Mouse (Mus musculus) spleen, adult 2 months (tissue): ENCODE measurements around the gene Farsa. TPM values are rescaled to one million over a fixed set of nuclear protein-coding genes. Genes with fewer than 3 reads are reported as not detected.

Source experiments
- DNase-seq, 2 experiments: peaks; one replicate each; pipeline versions ENCODE4 v3.0.0 to v3.0.0-alpha.2; 2012 to 2021; ENCODE audit warnings: low spot score in 2 of 2, low read depth in 1 of 2
- H3K27ac ChIP-seq: fragments of 200-500 bp; 2 replicates; pipeline ENCODE4 v1.5.1; 2012; ENCODE audit warnings: low read length, inconsistent platforms; ENCODE audit not compliant: insufficient read depth
- H3K27me3 ChIP-seq: fragments of 200-500 bp; 2 replicates; pipeline ENCODE4 v1.6.1; 2012; ENCODE audit warnings: mild to moderate bottlenecking, moderate library complexity, low read length, inconsistent platforms; ENCODE audit not compliant: control insufficient read depth, insufficient read depth
- H3K36me3 ChIP-seq: fragments of 200-500 bp; 2 replicates; pipeline ENCODE4 v1.6.1; 2012; ENCODE audit warnings: mild to moderate bottlenecking, low read length, inconsistent platforms; ENCODE audit not compliant: control insufficient read depth, insufficient read depth
- H3K4me1 ChIP-seq: fragments of 200-500 bp; 2 replicates; pipeline ENCODE4 v1.6.1; 2011; ENCODE audit warnings: inconsistent platforms; ENCODE audit not compliant: control insufficient read depth, insufficient read depth, insufficient read length
- H3K4me3 ChIP-seq: fragments of 200-500 bp; 2 replicates; pipeline ENCODE4 v1.5.1; 2011; ENCODE audit warnings: mild to moderate bottlenecking, inconsistent platforms; ENCODE audit not compliant: insufficient read depth, insufficient read length; ENCODE audit errors: extremely low read depth
- CTCF ChIP-seq: fragments of 200-500 bp; IDR thresholded peaks from 2 replicates; pipeline ENCODE4 v1.5.1; 2011; ENCODE audit warnings: mild to moderate bottlenecking, inconsistent platforms; ENCODE audit not compliant: insufficient read depth, insufficient read length, insufficient replicate concordance; ENCODE audit errors: extremely low read depth
- POLR2A ChIP-seq: fragments of 200-500 bp; IDR thresholded peaks from 2 replicates; pipeline ENCODE4 v1.6.1; 2011; ENCODE audit warnings: low read depth, low read length, inconsistent platforms
- WGBS: fragments of 180-500 bp; shearing (Covaris S2); methylation state at CpG from one replicate; pipeline ENCODE4 v1.1.7; 2018; 5-methylcytosine and 5-hydroxymethylcytosine counted together
- polyA plus RNA-seq: library from polyadenylated mRNA; depleted of rRNA; stranded (reverse); fragments of >200 nt; gene quantifications from 2 replicates; pipeline ENCODE4 v1.2.3, GENCODE M21; 2012

Gene Farsa
- polyA plus RNA-seq, 1 experiment: 50.3 TPM

DNA sequence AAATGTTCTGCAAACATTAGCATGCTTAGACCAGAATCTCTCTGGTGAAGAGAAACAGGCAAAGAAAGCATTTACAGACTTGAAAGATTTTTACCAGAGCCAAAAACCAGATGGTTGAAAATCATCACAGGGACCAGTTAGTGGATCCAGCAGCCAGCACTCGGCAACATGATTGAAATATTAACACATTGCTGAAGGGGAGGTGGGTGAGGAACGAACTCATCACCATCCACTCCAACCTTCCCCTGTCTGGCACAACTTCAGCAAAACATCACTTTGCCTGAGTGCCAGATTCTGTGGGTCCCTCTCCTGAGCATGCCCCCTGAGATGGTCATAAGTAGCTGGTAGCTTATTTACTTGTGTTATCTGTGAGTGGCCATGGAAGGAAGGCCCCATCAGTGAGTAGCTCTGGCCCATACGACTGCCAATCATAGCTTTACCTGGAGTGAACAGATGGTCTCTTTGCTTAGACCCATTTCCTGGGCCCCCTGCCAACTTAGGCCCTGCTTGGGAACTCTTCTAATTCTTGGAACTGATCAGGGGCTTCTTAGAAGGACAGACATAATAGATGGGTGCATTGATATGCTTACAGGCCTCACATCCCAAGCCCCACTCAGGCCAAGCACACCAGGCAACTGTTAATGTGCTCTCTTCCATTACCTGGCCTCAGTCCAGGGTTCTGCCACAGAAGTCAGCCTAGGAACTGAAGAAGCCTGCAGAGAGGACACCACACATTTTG lies 20.7 kb downstream of the Farsa start:
- TF ChIP-seq CTCF: no peak
- no peak for TF ChIP-seq POLR2A
- H3K27me3 ChIP-seq: no peaks in the 10 kb centered on the region
- H3K36me3 ChIP-seq: no peaks in the 10 kb centered on the region
- no peak for DNase-seq
- WGBS: 91% methylated on average over 3 of the region's 3 CpGs
- H3K4me3 ChIP-seq: no peak overlapping the region
- no peak overlapping the region for H3K27ac ChIP-seq
- peaks cover 5% of the 10 kb centered on the region for H3K4me1 ChIP-seq

DNA sequence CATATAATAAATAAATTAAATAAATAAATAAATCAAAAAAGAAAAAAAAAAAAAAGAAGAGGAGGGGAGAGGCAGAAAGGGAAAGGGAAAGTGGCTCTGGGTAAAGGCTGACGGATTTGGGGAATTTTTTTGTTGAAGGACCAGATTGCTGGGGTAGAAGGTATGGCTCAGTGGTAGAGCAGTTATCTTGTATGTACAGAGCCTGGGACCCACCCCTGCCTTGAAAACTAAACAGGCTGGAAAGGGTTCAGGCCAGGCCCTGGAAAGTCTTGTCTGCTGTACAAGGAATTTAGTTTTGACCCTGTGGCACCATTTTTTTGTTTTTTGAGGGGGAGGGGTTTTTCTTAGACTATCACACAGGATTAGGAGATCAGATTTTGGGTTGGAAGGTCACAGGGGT lies 22.1 kb downstream of the Farsa start:
- Histone ChIP-seq H3K4me3 (no peak overlapping the region), H3K27me3 (no peaks in the 10 kb centered on the region), H3K4me1 (no peaks in the 10 kb centered on the region), H3K36me3 (no peaks in the 10 kb centered on the region), H3K27ac (no peak overlapping the region)
- WGBS: 86% methylated on average over 1 of the region's 1 CpGs
- DNase-seq: no peak
- no peak for TF ChIP-seq POLR2A
- TF ChIP-seq CTCF: no peak

DNA sequence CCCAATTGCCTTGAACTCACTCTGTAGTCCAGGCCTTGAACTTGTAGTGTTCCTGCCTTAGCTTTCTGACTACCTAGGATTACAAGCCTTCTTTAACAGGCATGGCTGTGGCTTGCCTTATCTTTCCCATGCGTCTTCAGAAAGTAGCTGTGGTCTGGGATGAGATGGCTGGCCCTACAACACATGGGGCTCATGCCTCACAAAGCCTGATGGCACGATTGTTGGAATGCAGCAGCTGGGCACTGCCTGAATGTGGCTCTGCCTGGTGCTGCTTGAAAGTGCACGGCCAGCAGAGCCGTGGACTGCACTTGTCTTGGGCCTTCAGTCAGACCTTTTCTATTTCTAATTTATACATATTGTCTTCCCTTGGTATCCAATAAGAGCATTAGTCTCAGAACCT lies 27.9 kb downstream of the Farsa start:
- Histone ChIP-seq H3K27ac (no peak overlapping the region), H3K4me1 (no peaks in the 10 kb centered on the region), H3K36me3 (0 out of 2 replicates have a peak, but pooled peaks cover 3% of the 10 kb centered on the region), H3K4me3 (no peak overlapping the region), H3K27me3 (no peaks in the 10 kb centered on the region)
- TF ChIP-seq CTCF: no peak
- no peak for TF ChIP-seq POLR2A
- WGBS: 87% methylated on average over 4 of the region's 4 CpGs
- DNase-seq: no peak

DNA sequence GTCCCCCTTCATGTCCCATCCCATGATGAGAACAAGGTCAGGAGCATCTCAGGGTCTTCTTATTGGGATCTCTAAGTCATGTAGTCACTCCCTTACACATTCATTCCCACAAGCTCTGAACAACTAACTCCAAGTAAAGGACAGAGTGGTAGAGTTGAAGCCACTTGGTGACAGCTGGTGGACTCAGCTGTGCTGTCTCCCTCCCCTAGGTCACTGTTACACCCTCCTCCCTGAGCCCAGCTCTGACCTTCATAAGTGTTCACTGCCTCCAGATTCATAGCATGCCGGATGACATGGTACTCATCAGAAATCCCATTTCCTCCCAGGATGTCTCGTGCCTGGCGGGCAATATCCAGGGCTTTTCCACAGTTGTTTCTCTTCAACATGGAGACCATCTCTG lies 31.5 kb downstream of the Farsa start:
- no peak for DNase-seq
- Histone ChIP-seq H3K36me3 (0 out of 2 replicates have a peak, but pooled peaks cover 3% of the 10 kb centered on the region), H3K4me3 (no peak overlapping the region), H3K4me1 (no peaks in the 10 kb centered on the region), H3K27me3 (no peaks in the 10 kb centered on the region), H3K27ac (no peak overlapping the region)
- TF ChIP-seq CTCF (no peak), POLR2A (no peak)
- 92% methylated on average over 3 of the region's 3 CpGs for WGBS

DNA sequence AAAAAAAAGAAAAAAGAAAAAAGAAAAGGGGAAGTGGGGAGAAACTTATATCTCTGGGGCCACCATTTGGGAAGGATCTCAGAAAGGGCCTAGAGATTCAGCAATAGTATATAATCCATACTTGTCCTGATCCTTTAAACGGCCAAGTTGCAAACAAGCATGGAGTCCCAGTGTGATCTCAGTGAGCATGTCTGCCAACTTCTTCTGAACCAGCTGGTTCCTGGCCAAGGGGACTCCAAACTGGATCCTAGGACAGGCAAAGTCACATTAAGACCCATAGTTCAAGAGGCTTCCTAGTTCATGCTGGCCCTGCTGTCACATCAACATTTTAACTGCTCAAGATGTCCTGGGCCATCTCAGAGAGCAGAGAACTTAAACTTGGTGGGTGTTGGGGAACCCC lies 32.4 kb downstream of the Farsa start:
- H3K4me3 ChIP-seq: no peak overlapping the region
- H3K27ac ChIP-seq: no peak overlapping the region
- TF ChIP-seq CTCF (no peak), POLR2A (no peak)
- H3K4me1 ChIP-seq: no peaks in the 10 kb centered on the region
- WGBS: 83% methylated on average over 1 of the region's 1 CpGs
- no peaks in the 10 kb centered on the region for H3K27me3 ChIP-seq
- 0 out of 2 replicates have a peak, but pooled peaks cover 3% of the 10 kb centered on the region for H3K36me3 ChIP-seq
- no peak for DNase-seq

DNA sequence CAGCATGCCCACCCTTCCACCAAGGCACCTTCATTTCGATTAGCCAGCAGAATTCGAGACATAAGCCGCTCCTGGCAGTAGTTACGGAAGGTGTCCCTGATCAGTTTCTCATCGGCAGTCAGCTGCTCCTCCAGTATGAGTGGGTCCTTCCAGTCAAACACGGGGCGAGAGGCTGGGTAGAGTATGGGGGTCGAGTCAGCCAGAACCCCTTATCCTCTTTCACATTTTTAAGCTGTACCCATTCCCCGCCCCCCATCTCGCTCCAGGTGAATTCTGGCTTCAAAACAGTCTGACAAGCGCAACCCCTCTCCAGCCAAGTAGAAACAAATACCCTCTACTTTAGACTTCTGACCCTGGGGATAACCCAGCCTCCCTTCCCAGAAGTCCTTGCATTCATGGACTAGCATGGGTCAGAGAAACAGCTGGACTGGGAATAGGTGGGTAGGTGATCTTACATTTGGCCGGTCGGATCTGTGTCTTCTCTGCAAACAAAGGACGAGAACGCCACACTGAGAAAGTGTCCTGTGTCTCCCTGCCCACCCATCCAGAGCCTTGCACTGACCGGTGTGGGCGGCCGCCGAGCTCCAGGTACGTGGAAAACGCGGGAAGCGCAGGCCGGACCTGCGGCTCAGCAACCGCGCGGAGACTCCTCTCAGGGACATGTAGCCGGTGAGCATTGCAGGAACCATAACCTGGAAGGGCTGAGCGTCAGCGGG lies 36.4 kb downstream of the Farsa start:
- WGBS: 19% methylated on average over 31 of the region's 31 CpGs
- no peak overlapping the region for H3K27ac ChIP-seq
- H3K4me1 ChIP-seq: no peaks in the 10 kb centered on the region
- H3K4me3 ChIP-seq: peak overlapping the region; percentile 72
- no peaks in the 10 kb centered on the region for H3K36me3 ChIP-seq
- no peaks in the 10 kb centered on the region for H3K27me3 ChIP-seq
- no peak for DNase-seq
- TF ChIP-seq CTCF (no peak), POLR2A (no peak)

DNA sequence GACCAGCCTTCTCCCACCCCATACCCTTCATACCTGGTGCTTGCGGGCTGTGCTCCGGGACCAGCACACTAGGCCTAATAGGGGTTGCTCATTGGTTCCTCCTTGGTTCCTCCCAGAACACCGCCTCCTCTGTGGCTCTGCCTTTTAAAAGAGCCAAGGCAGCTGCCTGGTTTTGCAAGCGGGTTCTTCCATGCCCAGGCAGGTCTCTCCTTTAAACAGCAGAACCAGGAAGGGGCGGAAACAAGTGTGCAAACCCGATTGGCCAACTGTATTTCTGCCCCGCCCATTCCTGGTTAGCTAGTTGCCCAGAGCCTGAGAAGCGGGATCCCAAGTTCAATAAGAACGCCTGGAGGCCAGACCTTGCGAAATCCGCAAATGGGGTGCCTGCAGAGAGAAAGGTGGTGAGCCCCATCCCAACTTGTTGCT lies 36.9 kb downstream of the Farsa start, which contains the start of gene Gcdh:
Gene Gcdh (minus strand): TSS at position 213 of the 426 bp plus-strand sequence.
- Histone ChIP-seq H3K4me3 (peak within 1 kb of the TSS; percentile 72), H3K27me3 (no peaks in the 10 kb centered on the region), H3K4me1 (no peaks in the 10 kb centered on the region), H3K27ac (no peak within 1 kb of the TSS), H3K36me3 (no peaks in the 10 kb centered on the region)
- TF ChIP-seq POLR2A (0 out of 2 replicates have a peak, but pooled peaks have one; percentile 9), CTCF (no peak)
- DNase-seq: peak; percentile 84 to 86
- WGBS: 2% methylated on average over 11 of the region's 11 CpGs
